Mouse (Mus musculus): ENCODE data around the gene Ccdc12. TPM values are rescaled to one million over a fixed set of nuclear protein-coding genes. Genes with fewer than 3 reads are reported as not detected.

The Ccdc12 gene
- polyA plus RNA-seq, 1 experiment, result 59.2 TPM

GRCm38 (mm10) chr9:110641006-110641405 lies 15.3 kb upstream of the Ccdc12 start:
- Histone ChIP-seq H3K36me3 (ENCODE audit: control insufficient read depth, insufficient read depth) (no peaks in the 10 kb centered on the region), H3K79me2 (ENCODE audit: control insufficient read depth, insufficient read depth) (no peaks in the 10 kb centered on the region), H3K27me3 (ENCODE audit: control insufficient read depth, insufficient read depth, insufficient read length) (no peaks in the 10 kb centered on the region), H3ac (ENCODE audit: control insufficient read depth, insufficient read length) (no peak overlapping the region), H3K4me3 (no peak overlapping the region), H3K4me2 (ENCODE audit: low read depth) (no peak overlapping the region)
- TF ChIP-seq MYOD1 (IDR thresholded peaks at IDR 0.05; ENCODE audit: control insufficient read depth in 1 of 3, insufficient read length in 2 of 3, low read depth in 2 of 3) (no peak), REST (IDR thresholded peaks at IDR 0.05; ENCODE audit: insufficient read depth, insufficient read length) (no peak), SRF (IDR thresholded peaks at IDR 0.05; ENCODE audit: control insufficient read depth, insufficient read length, low read depth) (no peak), E2F4 (IDR thresholded peaks at IDR 0.05; ENCODE audit: insufficient read depth) (no peak), USF1 (IDR thresholded peaks at IDR 0.05; ENCODE audit: low read depth) (no peak)

GRCm38 (mm10) chr9:110642812-110643524 lies 13.3 kb upstream of the Ccdc12 start:
- Histone ChIP-seq H3K27me3 (ENCODE audit: control insufficient read depth, insufficient read depth, insufficient read length) (no peaks in the 10 kb centered on the region), H3K79me2 (ENCODE audit: control insufficient read depth, insufficient read depth) (no peaks in the 10 kb centered on the region), H3K36me3 (ENCODE audit: control insufficient read depth, insufficient read depth) (no peaks in the 10 kb centered on the region), H3K4me2 (ENCODE audit: low read depth) (no peak overlapping the region), H3K4me3 (no peak overlapping the region), H3ac (ENCODE audit: control insufficient read depth, insufficient read length) (no peak overlapping the region)
- no peak for TF ChIP-seq USF1 (IDR thresholded peaks at IDR 0.05; ENCODE audit: low read depth)
- TF ChIP-seq MYOG (IDR thresholded peaks at IDR 0.05; ENCODE audit: control insufficient read depth in 1 of 3, insufficient read depth in 1 of 3, insufficient read length in 2 of 3, low read depth in 2 of 3), result no peak
- TF ChIP-seq POLR2AphosphoS2 (IDR thresholded peaks at IDR 0.05; ENCODE audit: insufficient read length, low read depth), result no peak
- no peak for TF ChIP-seq TCF3 (IDR thresholded peaks at IDR 0.05; ENCODE audit: insufficient read length, low read depth)
- no peak for TF ChIP-seq TCF12 (IDR thresholded peaks at IDR 0.05; ENCODE audit: insufficient read depth, poor library complexity, severe bottlenecking)
- no peak for TF ChIP-seq REST (IDR thresholded peaks at IDR 0.05; ENCODE audit: insufficient read depth, insufficient read length)
- no peak for TF ChIP-seq SRF (IDR thresholded peaks at IDR 0.05; ENCODE audit: control insufficient read depth, insufficient read length, low read depth)
- TF ChIP-seq MYOD1 (IDR thresholded peaks at IDR 0.05; ENCODE audit: control insufficient read depth in 1 of 3, insufficient read length in 2 of 3, low read depth in 2 of 3), result no peak

DNA sequence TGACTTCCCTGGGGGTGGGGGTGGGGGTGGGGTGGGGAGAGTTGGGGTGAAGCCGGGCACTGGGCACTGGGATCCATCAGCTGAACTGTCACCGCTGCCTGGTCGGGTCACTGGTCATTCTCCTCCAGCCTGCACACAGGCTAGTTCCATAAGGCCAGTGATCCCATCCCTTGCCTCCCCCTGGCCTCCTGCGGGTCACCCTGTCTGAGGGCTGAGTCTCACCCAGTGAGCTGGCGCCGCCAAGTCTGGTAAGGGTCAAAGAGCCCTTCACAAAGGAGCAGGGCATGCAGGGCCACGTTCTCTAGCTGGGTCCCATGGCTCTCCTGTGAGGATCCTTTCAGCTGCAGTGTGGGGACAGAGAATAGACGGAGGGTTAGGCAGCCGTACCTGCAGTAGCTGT lies 12.5 kb upstream of the Ccdc12 start:
- Histone ChIP-seq H3K79me2 (ENCODE audit: control insufficient read depth, insufficient read depth) (no peaks in the 10 kb centered on the region), H3K4me2 (ENCODE audit: low read depth) (no peak overlapping the region), H3ac (ENCODE audit: control insufficient read depth, insufficient read length) (no peak overlapping the region), H3K27me3 (ENCODE audit: control insufficient read depth, insufficient read depth, insufficient read length) (no peaks in the 10 kb centered on the region), H3K4me3 (no peak overlapping the region), H3K36me3 (ENCODE audit: control insufficient read depth, insufficient read depth) (no peaks in the 10 kb centered on the region)
- TF ChIP-seq SRF (IDR thresholded peaks at IDR 0.05; ENCODE audit: control insufficient read depth, insufficient read length, low read depth) (no peak), E2F4 (IDR thresholded peaks at IDR 0.05; ENCODE audit: insufficient read depth) (no peak), TCF12 (IDR thresholded peaks at IDR 0.05; ENCODE audit: insufficient read depth, poor library complexity, severe bottlenecking) (no peak), POLR2AphosphoS2 (IDR thresholded peaks at IDR 0.05; ENCODE audit: insufficient read length, low read depth) (no peak), TCF3 (IDR thresholded peaks at IDR 0.05; ENCODE audit: insufficient read length, low read depth) (no peak), REST (IDR thresholded peaks at IDR 0.05; ENCODE audit: insufficient read depth, insufficient read length) (no peak), CEBPB (IDR thresholded peaks at IDR 0.05; ENCODE audit: insufficient read depth, poor library complexity, severe bottlenecking) (no peak), POLR2A (IDR thresholded peaks at IDR 0.05; ENCODE audit: insufficient read length, low read depth) (no peak), MAX (IDR thresholded peaks at IDR 0.05; ENCODE audit: low read depth) (no peak), MYOD1 (IDR thresholded peaks at IDR 0.05; ENCODE audit: control insufficient read depth in 1 of 3, insufficient read length in 2 of 3, low read depth in 2 of 3) (no peak), MYOG (IDR thresholded peaks at IDR 0.05; ENCODE audit: control insufficient read depth in 1 of 3, insufficient read depth in 1 of 3, insufficient read length in 2 of 3, low read depth in 2 of 3) (no peak), USF1 (IDR thresholded peaks at IDR 0.05; ENCODE audit: low read depth) (no peak)

- no peak overlapping the region for H3ac ChIP-seq (ENCODE audit: control insufficient read depth, insufficient read length)
- no peaks in the 10 kb centered on the region for H3K79me2 ChIP-seq (ENCODE audit: control insufficient read depth, insufficient read depth)
- no peaks in the 10 kb centered on the region for H3K36me3 ChIP-seq (ENCODE audit: control insufficient read depth, insufficient read depth)
- H3K27me3 ChIP-seq (ENCODE audit: control insufficient read depth, insufficient read depth, insufficient read length), result no peaks in the 10 kb centered on the region
- H3K4me3 ChIP-seq, result no peak overlapping the region
- TF ChIP-seq SRF (IDR thresholded peaks at IDR 0.05; ENCODE audit: control insufficient read depth, insufficient read length, low read depth), result no peak
- TF ChIP-seq POLR2A (IDR thresholded peaks at IDR 0.05; ENCODE audit: insufficient read length, low read depth), result no peak
- no peak for TF ChIP-seq CEBPB (IDR thresholded peaks at IDR 0.05; ENCODE audit: insufficient read depth, poor library complexity, severe bottlenecking)
- no peak for TF ChIP-seq TCF12 (IDR thresholded peaks at IDR 0.05; ENCODE audit: insufficient read depth, poor library complexity, severe bottlenecking)
- no peak for TF ChIP-seq MAX (IDR thresholded peaks at IDR 0.05; ENCODE audit: low read depth)
- TF ChIP-seq MYOG (IDR thresholded peaks at IDR 0.05; ENCODE audit: control insufficient read depth in 1 of 3, insufficient read depth in 1 of 3, insufficient read length in 2 of 3, low read depth in 2 of 3), result no peak
- TF ChIP-seq TCF3 (IDR thresholded peaks at IDR 0.05; ENCODE audit: insufficient read length, low read depth), result no peak
- TF ChIP-seq REST (IDR thresholded peaks at IDR 0.05; ENCODE audit: insufficient read depth, insufficient read length), result no peak
- TF ChIP-seq POLR2AphosphoS2 (IDR thresholded peaks at IDR 0.05; ENCODE audit: insufficient read length, low read depth), result no peak
- TF ChIP-seq USF1 (IDR thresholded peaks at IDR 0.05; ENCODE audit: low read depth), result no peak
- H3K4me2 ChIP-seq (ENCODE audit: low read depth), result no peak overlapping the region
Measured at GRCm38 (mm10) chr9:110644295-110644694, 12.0 kb upstream of the Ccdc12 start.

DNA sequence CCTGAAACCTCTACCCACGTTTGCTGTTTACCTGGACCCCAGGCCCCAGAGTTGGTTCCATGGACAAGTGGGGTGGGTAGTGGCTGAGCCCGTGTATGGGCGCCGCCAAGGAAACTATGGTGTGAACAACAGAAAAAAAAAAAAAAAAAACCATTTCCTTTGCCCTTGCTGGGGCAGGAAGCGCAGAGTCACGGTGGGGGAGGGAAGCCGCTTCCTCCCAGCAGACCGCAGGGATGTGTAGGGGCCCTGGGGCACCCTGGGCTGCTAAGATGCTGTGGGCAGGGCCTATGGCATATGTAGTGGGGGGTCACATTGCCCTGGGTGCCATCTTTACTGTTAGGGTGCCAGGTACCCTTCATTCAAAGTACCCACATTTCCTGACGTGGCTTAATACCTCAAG lies 11.1 kb upstream of the Ccdc12 start:
- Histone ChIP-seq H3K36me3 (ENCODE audit: control insufficient read depth, insufficient read depth) (no peaks in the 10 kb centered on the region), H3K4me3 (no peak overlapping the region), H3K4me2 (ENCODE audit: low read depth) (no peak overlapping the region), H3ac (ENCODE audit: control insufficient read depth, insufficient read length) (no peak overlapping the region), H3K79me2 (ENCODE audit: control insufficient read depth, insufficient read depth) (no peaks in the 10 kb centered on the region), H3K27me3 (ENCODE audit: control insufficient read depth, insufficient read depth, insufficient read length) (no peaks in the 10 kb centered on the region)
- TF ChIP-seq E2F4 (IDR thresholded peaks at IDR 0.05; ENCODE audit: insufficient read depth) (no peak), TCF12 (IDR thresholded peaks at IDR 0.05; ENCODE audit: insufficient read depth, poor library complexity, severe bottlenecking) (no peak), TCF3 (IDR thresholded peaks at IDR 0.05; ENCODE audit: insufficient read length, low read depth) (no peak), REST (IDR thresholded peaks at IDR 0.05; ENCODE audit: insufficient read depth, insufficient read length) (no peak), MYOD1 (IDR thresholded peaks at IDR 0.05; ENCODE audit: control insufficient read depth in 1 of 3, insufficient read length in 2 of 3, low read depth in 2 of 3) (no peak), POLR2AphosphoS2 (IDR thresholded peaks at IDR 0.05; ENCODE audit: insufficient read length, low read depth) (no peak), MYOG (IDR thresholded peaks at IDR 0.05; ENCODE audit: control insufficient read depth in 1 of 3, insufficient read depth in 1 of 3, insufficient read length in 2 of 3, low read depth in 2 of 3) (no peak), SRF (IDR thresholded peaks at IDR 0.05; ENCODE audit: control insufficient read depth, insufficient read length, low read depth) (no peak), CEBPB (IDR thresholded peaks at IDR 0.05; ENCODE audit: insufficient read depth, poor library complexity, severe bottlenecking) (no peak), USF1 (IDR thresholded peaks at IDR 0.05; ENCODE audit: low read depth) (no peak), POLR2A (IDR thresholded peaks at IDR 0.05; ENCODE audit: insufficient read length, low read depth) (no peak), MAX (IDR thresholded peaks at IDR 0.05; ENCODE audit: low read depth) (no peak)

Measured in myocyte (in vitro differentiated cells).